Mouse (Mus musculus): Measurements from ENCODE around the gene Pdzrn3. TPM values are rescaled to one million over a fixed set of nuclear protein-coding genes. Genes with fewer than 3 reads are reported as not detected.

Gene Pdzrn3
- total RNA-seq, 1 experiment = 3.8 TPM

DNA sequence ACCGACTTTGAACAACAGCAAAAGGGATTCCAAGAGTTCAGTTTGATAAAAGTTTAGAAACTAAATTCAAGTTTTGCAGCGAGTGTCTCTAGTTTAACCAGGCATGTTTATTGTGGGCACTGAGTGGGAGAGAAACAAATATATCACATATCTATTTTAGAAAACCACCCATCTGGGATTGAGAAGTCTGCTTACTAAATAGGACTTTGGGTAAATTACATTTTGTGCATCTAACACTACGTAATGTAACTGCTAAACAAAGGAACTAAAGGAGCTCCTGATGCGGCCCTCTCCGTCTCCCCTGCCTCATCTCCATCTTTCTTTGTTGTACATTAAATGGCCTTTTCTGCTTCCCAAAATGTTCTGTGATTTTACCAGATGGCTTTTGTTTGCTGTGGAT is 40.5 kb upstream of the Pdzrn3 start:
- H3K4me3 ChIP-seq (ENCODE audit: insufficient read depth in 1 of 2, low read depth in 1 of 2, low read length in 2 of 2, poor library complexity in 1 of 2, severe bottlenecking in 1 of 2) = no peak overlapping the region
- TF ChIP-seq MAFK (IDR thresholded peaks at IDR 0.05; ENCODE audit: insufficient read depth, low read depth, low read length) = no peak
- H3K9ac ChIP-seq (ENCODE audit: insufficient read depth, low read depth, low read length, poor library complexity, severe bottlenecking) = no peak overlapping the region
- no peak for DNase-seq (ENCODE audit: low read depth, low spot score)
- H3K36me3 ChIP-seq (ENCODE audit: control insufficient read depth, insufficient read depth, low read length, poor library complexity, severe bottlenecking) = no peaks in the 10 kb centered on the region
- H3K9me3 ChIP-seq (ENCODE audit: control insufficient read depth, insufficient read depth, low read depth, low read length) = no peaks in the 10 kb centered on the region
- H3K27ac ChIP-seq (ENCODE audit: insufficient read depth, low read depth, low read length, poor library complexity, severe bottlenecking) = no peak overlapping the region
- in situ Hi-C loops (cut with MboI; ENCODE audit: low sequenced_read_pairs in 2 of 2, unreplicated experiment in 2 of 2) = no loop called here
- no peaks in the 10 kb centered on the region for H3K4me1 ChIP-seq (ENCODE audit: control insufficient read depth in 2 of 2, insufficient read depth in 2 of 2, low read length in 2 of 2, poor library complexity in 1 of 2)

DNA sequence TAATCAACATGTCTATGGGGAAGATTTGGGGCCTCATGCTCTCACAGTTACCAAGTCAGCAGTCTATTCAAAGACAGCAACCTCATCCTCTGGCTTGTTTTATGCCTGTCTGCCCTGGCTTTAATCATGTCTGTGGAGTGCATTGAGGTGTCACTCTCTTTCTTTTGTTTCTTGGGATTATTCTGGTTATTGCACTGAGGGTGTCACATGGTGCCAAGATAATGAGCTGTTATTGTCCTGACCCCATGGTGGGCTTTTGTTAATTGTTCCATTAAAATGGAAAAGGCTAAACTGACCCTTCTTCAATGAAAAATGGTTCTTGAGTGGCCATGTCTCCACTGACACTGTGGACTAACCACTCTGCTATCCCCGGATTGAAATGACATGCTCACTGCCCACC is 34.0 kb upstream of the Pdzrn3 start:
- DNase-seq (ENCODE audit: low read depth, low spot score) = no peak
- Histone ChIP-seq H3K27ac (ENCODE audit: insufficient read depth, low read depth, low read length, poor library complexity, severe bottlenecking) (no peak overlapping the region), H3K4me3 (ENCODE audit: insufficient read depth in 1 of 2, low read depth in 1 of 2, low read length in 2 of 2, poor library complexity in 1 of 2, severe bottlenecking in 1 of 2) (no peak overlapping the region), H3K9me3 (ENCODE audit: control insufficient read depth, insufficient read depth, low read depth, low read length) (no peaks in the 10 kb centered on the region), H3K36me3 (ENCODE audit: control insufficient read depth, insufficient read depth, low read length, poor library complexity, severe bottlenecking) (no peaks in the 10 kb centered on the region), H3K9ac (ENCODE audit: insufficient read depth, low read depth, low read length, poor library complexity, severe bottlenecking) (no peak overlapping the region), H3K4me1 (ENCODE audit: control insufficient read depth in 2 of 2, insufficient read depth in 2 of 2, low read length in 2 of 2, poor library complexity in 1 of 2) (no peaks in the 10 kb centered on the region)
- TF ChIP-seq MAFK (IDR thresholded peaks at IDR 0.05; ENCODE audit: insufficient read depth, low read depth, low read length) = no peak
- TF ChIP-seq ZNF384 (IDR thresholded peaks at IDR 0.05; ENCODE audit: low read depth, low read length) = no peak
- TF ChIP-seq ZC3H11A (IDR thresholded peaks at IDR 0.05; ENCODE audit: borderline replicate concordance, low read depth, low read length) = no peak
- TF ChIP-seq CHD2 (IDR thresholded peaks at IDR 0.05; ENCODE audit: low read depth, low read length) = no peak
- TF ChIP-seq HCFC1 (IDR thresholded peaks at IDR 0.05; ENCODE audit: borderline replicate concordance, insufficient read depth, low read length) = no peak
- in situ Hi-C loops (cut with MboI; ENCODE audit: low sequenced_read_pairs in 2 of 2, unreplicated experiment in 2 of 2) = no loop called here

DNA sequence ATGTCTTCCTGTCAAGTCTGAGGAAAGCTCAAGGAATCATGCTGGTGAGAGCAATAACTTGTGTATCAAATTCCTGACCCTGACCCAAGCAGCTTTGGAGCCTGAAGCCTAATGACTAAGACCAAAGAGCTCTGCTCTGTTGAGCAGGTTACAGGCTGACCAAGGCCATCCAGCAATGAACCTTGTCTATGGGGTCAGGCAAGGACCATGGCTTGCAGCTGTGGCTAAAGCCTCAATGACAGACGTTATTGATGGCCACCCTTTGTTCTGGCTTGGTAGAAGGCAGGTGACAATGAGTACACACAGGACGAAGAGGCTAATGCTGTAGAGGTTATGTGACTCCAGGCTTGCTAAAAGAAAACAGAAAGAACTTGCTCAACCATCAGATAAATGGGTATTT is 33.4 kb upstream of the Pdzrn3 start:
- no peak for DNase-seq (ENCODE audit: low read depth, low spot score)
- no peak for TF ChIP-seq ZC3H11A (IDR thresholded peaks at IDR 0.05; ENCODE audit: borderline replicate concordance, low read depth, low read length)
- TF ChIP-seq ZNF384 (IDR thresholded peaks at IDR 0.05; ENCODE audit: low read depth, low read length) = no peak
- TF ChIP-seq HCFC1 (IDR thresholded peaks at IDR 0.05; ENCODE audit: borderline replicate concordance, insufficient read depth, low read length) = no peak
- no peak for TF ChIP-seq MAFK (IDR thresholded peaks at IDR 0.05; ENCODE audit: insufficient read depth, low read depth, low read length)
- TF ChIP-seq CHD2 (IDR thresholded peaks at IDR 0.05; ENCODE audit: low read depth, low read length) = no peak
- in situ Hi-C loops (cut with MboI; ENCODE audit: low sequenced_read_pairs in 2 of 2, unreplicated experiment in 2 of 2) = no loop called here

DNA sequence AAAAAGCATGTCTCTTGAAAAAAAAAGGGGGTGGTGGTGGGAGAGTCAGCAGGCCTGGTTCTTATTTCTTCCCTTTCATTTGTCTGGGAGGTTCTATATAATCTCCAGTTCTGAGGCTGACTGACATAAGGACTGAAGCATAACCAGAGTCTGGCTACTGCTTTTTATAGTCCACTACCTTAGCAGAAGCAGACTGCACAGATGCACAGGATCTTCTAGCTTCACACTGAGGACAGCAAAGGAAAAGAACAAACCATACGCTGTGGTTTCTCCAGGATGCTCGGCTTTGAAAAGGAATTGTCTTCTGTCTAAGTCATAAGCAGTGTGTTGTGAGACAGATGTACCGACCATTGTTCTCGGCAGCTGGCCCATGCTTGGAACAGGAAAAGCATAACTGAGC is 19.0 kb upstream of the Pdzrn3 start:
- no peaks in the 10 kb centered on the region for H3K9me3 ChIP-seq (ENCODE audit: control insufficient read depth, insufficient read depth, low read depth, low read length)
- in situ Hi-C loops (cut with MboI; ENCODE audit: low sequenced_read_pairs in 2 of 2, unreplicated experiment in 2 of 2) = no loop called here
- H3K36me3 ChIP-seq (ENCODE audit: control insufficient read depth, insufficient read depth, low read length, poor library complexity, severe bottlenecking) = no peaks in the 10 kb centered on the region
- no peak overlapping the region for H3K9ac ChIP-seq (ENCODE audit: insufficient read depth, low read depth, low read length, poor library complexity, severe bottlenecking)
- no peaks in the 10 kb centered on the region for H3K4me1 ChIP-seq (ENCODE audit: control insufficient read depth in 2 of 2, insufficient read depth in 2 of 2, low read length in 2 of 2, poor library complexity in 1 of 2)
- no peak for TF ChIP-seq HCFC1 (IDR thresholded peaks at IDR 0.05; ENCODE audit: borderline replicate concordance, insufficient read depth, low read length)
- no peak for TF ChIP-seq MAFK (IDR thresholded peaks at IDR 0.05; ENCODE audit: insufficient read depth, low read depth, low read length)
- TF ChIP-seq ZNF384 (IDR thresholded peaks at IDR 0.05; ENCODE audit: low read depth, low read length) = no peak
- TF ChIP-seq CHD2 (IDR thresholded peaks at IDR 0.05; ENCODE audit: low read depth, low read length) = no peak
- TF ChIP-seq ZC3H11A (IDR thresholded peaks at IDR 0.05; ENCODE audit: borderline replicate concordance, low read depth, low read length) = no peak
- no peak for DNase-seq (ENCODE audit: low read depth, low spot score)
- no peak overlapping the region for H3K27ac ChIP-seq (ENCODE audit: insufficient read depth, low read depth, low read length, poor library complexity, severe bottlenecking)
- H3K4me3 ChIP-seq (ENCODE audit: insufficient read depth in 1 of 2, low read depth in 1 of 2, low read length in 2 of 2, poor library complexity in 1 of 2, severe bottlenecking in 1 of 2) = no peak overlapping the region

More for the DNA sequence above, 33.4 kb upstream of the Pdzrn3 start:
- H3K4me1 ChIP-seq (ENCODE audit: control insufficient read depth in 2 of 2, insufficient read depth in 2 of 2, low read length in 2 of 2, poor library complexity in 1 of 2) = no peaks in the 10 kb centered on the region
- H3K9me3 ChIP-seq (ENCODE audit: control insufficient read depth, insufficient read depth, low read depth, low read length) = no peaks in the 10 kb centered on the region
- H3K27ac ChIP-seq (ENCODE audit: insufficient read depth, low read depth, low read length, poor library complexity, severe bottlenecking) = no peak overlapping the region
- no peaks in the 10 kb centered on the region for H3K36me3 ChIP-seq (ENCODE audit: control insufficient read depth, insufficient read depth, low read length, poor library complexity, severe bottlenecking)
- H3K4me3 ChIP-seq (ENCODE audit: insufficient read depth in 1 of 2, low read depth in 1 of 2, low read length in 2 of 2, poor library complexity in 1 of 2, severe bottlenecking in 1 of 2) = no peak overlapping the region
- H3K9ac ChIP-seq (ENCODE audit: insufficient read depth, low read depth, low read length, poor library complexity, severe bottlenecking) = no peak overlapping the region

DNA sequence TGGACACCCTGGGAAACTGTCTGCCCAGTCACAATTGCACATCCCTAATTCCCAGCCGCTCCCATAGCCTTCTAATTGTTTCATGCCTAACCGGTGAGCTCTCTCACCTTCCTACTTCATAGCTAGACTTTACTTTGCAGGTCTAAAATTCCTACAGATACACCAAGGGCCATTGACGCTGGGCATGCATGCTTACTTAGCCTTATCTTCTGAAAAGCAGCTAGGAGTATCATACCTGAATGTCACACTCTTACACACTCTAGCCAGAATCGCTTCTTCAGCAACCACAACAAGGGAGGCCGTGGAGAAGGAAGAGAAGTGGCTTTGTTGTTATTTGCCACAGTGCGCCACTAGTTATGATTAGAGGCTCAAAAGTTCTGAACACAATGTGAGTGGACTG is 18.2 kb upstream of the Pdzrn3 start:
- in situ Hi-C loops (cut with MboI; ENCODE audit: low sequenced_read_pairs in 2 of 2, unreplicated experiment in 2 of 2) = no loop called here
- Histone ChIP-seq H3K4me1 (ENCODE audit: control insufficient read depth in 2 of 2, insufficient read depth in 2 of 2, low read length in 2 of 2, poor library complexity in 1 of 2) (no peaks in the 10 kb centered on the region), H3K9ac (ENCODE audit: insufficient read depth, low read depth, low read length, poor library complexity, severe bottlenecking) (no peak overlapping the region), H3K9me3 (ENCODE audit: control insufficient read depth, insufficient read depth, low read depth, low read length) (no peaks in the 10 kb centered on the region), H3K36me3 (ENCODE audit: control insufficient read depth, insufficient read depth, low read length, poor library complexity, severe bottlenecking) (no peaks in the 10 kb centered on the region), H3K27ac (ENCODE audit: insufficient read depth, low read depth, low read length, poor library complexity, severe bottlenecking) (no peak overlapping the region), H3K4me3 (ENCODE audit: insufficient read depth in 1 of 2, low read depth in 1 of 2, low read length in 2 of 2, poor library complexity in 1 of 2, severe bottlenecking in 1 of 2) (no peak overlapping the region)
- no peak for DNase-seq (ENCODE audit: low read depth, low spot score)
- TF ChIP-seq ZNF384 (IDR thresholded peaks at IDR 0.05; ENCODE audit: low read depth, low read length) (no peak), ZC3H11A (IDR thresholded peaks at IDR 0.05; ENCODE audit: borderline replicate concordance, low read depth, low read length) (no peak), MAFK (IDR thresholded peaks at IDR 0.05; ENCODE audit: insufficient read depth, low read depth, low read length) (no peak), HCFC1 (IDR thresholded peaks at IDR 0.05; ENCODE audit: borderline replicate concordance, insufficient read depth, low read length) (no peak), CHD2 (IDR thresholded peaks at IDR 0.05; ENCODE audit: low read depth, low read length) (no peak)

Data from ES-E14 (cell line).